Mouse (Mus musculus): ENCODE measurements around the gene Vmp1.

DNA sequence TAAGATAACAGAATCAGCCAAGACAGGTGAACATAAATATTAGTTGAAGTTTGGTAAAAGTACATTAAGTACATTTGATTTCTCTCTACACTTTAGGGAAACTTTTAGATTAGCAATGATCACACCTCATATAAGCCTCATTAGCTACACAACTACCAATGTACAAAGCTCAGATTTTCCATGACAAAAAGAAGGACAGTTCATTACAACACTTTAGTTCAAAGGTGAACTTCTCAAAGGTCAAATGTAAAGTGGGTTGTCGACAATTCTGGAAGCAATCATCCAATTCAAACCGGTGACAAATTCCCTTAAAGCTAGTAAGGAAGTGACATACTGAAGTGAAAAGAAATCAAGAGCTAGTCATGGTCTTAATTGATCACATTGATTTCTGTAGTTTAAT lies 45.9 kb downstream of the Vmp1 start:
- TF ChIP-seq CHD2 (IDR thresholded peaks at IDR 0.05; ENCODE audit: low read depth, low read length), result no peak
- TF ChIP-seq MAFK (IDR thresholded peaks at IDR 0.05; ENCODE audit: insufficient read depth, low read depth, low read length), result no peak
- no peak for TF ChIP-seq ZC3H11A (IDR thresholded peaks at IDR 0.05; ENCODE audit: borderline replicate concordance, low read depth, low read length)

Measured in ES-E14 (cell line).